Mouse (Mus musculus) liver, postnatal 0 days (tissue): ENCODE data around the gene Hc.

Source experiments
- CTCF ChIP-seq: sonication (generic); IDR thresholded peaks from 2 replicates; pipeline ENCODE4 v1.5.1; 2016; ENCODE audit warnings: antibody characterized with exemption, low read depth
- EP300 ChIP-seq: IDR thresholded peaks from 2 replicates; pipeline ENCODE4 v1.6.1; 2016; ENCODE audit warnings: antibody characterized with exemption, low read depth, mild to moderate bottlenecking

DNA sequence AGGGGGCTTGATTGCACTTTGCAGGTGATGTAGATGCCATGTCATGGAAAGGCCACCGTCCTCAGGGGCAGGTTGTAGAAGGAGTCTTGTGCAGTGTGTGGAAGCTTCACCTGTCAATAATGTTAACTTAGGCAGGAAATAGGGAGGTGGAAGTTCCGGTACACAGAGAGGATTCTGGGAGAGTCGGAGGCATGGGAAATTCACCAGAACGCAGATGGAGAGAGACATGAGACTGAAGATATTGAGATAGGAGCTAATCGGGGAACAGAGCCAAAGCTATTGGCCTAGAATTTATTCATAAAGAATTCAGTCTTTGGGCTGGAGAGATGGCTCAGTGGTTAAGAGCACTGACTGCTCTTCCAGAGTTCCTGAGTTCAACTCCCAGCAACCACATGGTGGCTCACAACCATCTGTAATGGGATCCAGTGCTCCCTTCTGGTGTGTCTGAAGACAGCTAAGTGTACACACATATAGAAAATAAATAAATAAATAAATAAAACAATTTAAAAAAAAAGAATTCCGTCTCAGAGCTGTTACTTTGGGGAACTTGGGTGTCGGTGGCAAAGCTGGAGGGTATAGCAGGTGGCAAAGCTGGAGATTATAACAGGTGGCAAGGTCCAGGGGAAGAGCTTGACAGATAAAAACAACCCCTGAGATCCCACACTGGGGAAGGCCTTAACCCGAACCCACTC lies 94.8 kb downstream of the Hc start:
- TF ChIP-seq CTCF (no peak), EP300 (no peak)
